Mouse (Mus musculus) embryonic facial prominence, embryonic 12.5 days (tissue): ENCODE measurements around the gene Zbed5. TPM values are rescaled to one million over a fixed set of nuclear protein-coding genes. Genes with fewer than 3 reads are reported as not detected.
"Not testable (repeated sequence)": the region's sequence is repeated elsewhere in the genome, so short reads cannot be mapped to it uniquely, and the experiment has no call there.

Experiments used
- ATAC-seq: fragments of 200-750 bp; cut with Nextera tagmentation; 2 replicates; pipeline ENCODE4 v1.8.0; 2017; ENCODE audit not compliant: insufficient number of reproducible peaks, insufficient read depth, low FRiP score, low TSS enrichment
- H3K27ac ChIP-seq: fragments of 300-500 bp; sonication (generic); 2 replicates; pipeline ENCODE4 v1.5.1; 2016; ENCODE audit warnings: mild to moderate bottlenecking
- H3K27me3 ChIP-seq: fragments of 300-500 bp; sonication (generic); 2 replicates; pipeline ENCODE4 v1.6.1; 2016; ENCODE audit warnings: mild to moderate bottlenecking, moderate library complexity
- H3K36me3 ChIP-seq: fragments of 300-500 bp; sonication (generic); 2 replicates; pipeline ENCODE4 v1.6.1; 2016; ENCODE audit warnings: mild to moderate bottlenecking
- H3K4me1 ChIP-seq: fragments of 300-500 bp; sonication (generic); 2 replicates; pipeline ENCODE4 v1.6.1; 2016
- H3K4me2 ChIP-seq: fragments of 300-500 bp; sonication (generic); replicated peaks from 2 replicates; pipeline ENCODE4 v1.6.1; 2016; ENCODE audit warnings: mild to moderate bottlenecking, moderate library complexity
- H3K4me3 ChIP-seq: fragments of 300-500 bp; sonication (generic); 2 replicates; pipeline ENCODE4 v1.5.1; 2016; ENCODE audit warnings: mild to moderate bottlenecking
- H3K9ac ChIP-seq: fragments of 300-500 bp; sonication (generic); 2 replicates; pipeline ENCODE4 v1.6.1; 2016; ENCODE audit warnings: mild to moderate bottlenecking, moderate library complexity
- H3K9me3 ChIP-seq: fragments of 300-500 bp; sonication (generic); 2 replicates; pipeline ENCODE4 v1.6.1; 2016; ENCODE audit warnings: mild to moderate bottlenecking, moderate library complexity
- WGBS: fragments of 180-500 bp; shearing (Covaris S2); methylation state at CpG from one replicate; pipeline ENCODE4 v1.1.7; 2016; 5-methylcytosine and 5-hydroxymethylcytosine counted together
- polyA plus RNA-seq: library from polyadenylated mRNA; unstranded; fragments of >200 nt; fragmentation: Nextera tagmentation; extraction: Ambion mirVana; gene quantifications from 2 replicates; pipeline ENCODE4 v1.2.1, GENCODE M21; 2016

Gene Zbed5
- polyA plus RNA-seq, 1 experiment from 2014 or later: 12.3 TPM

DNA sequence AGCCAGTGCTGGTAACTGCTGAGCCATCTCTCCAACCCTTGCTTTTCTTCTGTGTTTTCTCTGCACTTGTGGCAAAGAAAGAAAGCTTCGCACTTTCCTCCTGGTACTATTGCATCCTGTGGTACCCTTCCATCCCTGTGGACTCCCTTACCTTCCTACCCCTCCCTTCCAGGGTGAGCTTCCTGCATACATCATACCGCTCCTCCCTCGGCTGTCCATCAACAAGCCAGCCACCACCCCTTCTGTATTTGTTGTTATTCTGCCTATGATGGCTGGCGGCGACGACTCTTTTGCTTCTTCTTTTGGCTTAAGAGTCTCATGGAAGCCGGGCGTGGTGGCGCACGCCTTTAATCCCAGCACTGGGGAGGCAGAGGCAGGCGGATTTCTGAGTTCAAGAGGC is 20.4 kb upstream of the Zbed5 start:
- no peak for ATAC-seq
- 85% methylated on average over 11 of the region's 11 CpGs for WGBS
- Histone ChIP-seq H3K4me2 (no peak overlapping the region), H3K4me1 (no peaks in the 10 kb centered on the region), H3K27ac (no peak overlapping the region), H3K36me3 (no peaks in the 10 kb centered on the region; the same call in 1 of the 2 replicates), H3K9me3 (no peaks in the 10 kb centered on the region), H3K9ac (no peak overlapping the region), H3K4me3 (no peak overlapping the region), H3K27me3 (no peaks in the 10 kb centered on the region)

DNA sequence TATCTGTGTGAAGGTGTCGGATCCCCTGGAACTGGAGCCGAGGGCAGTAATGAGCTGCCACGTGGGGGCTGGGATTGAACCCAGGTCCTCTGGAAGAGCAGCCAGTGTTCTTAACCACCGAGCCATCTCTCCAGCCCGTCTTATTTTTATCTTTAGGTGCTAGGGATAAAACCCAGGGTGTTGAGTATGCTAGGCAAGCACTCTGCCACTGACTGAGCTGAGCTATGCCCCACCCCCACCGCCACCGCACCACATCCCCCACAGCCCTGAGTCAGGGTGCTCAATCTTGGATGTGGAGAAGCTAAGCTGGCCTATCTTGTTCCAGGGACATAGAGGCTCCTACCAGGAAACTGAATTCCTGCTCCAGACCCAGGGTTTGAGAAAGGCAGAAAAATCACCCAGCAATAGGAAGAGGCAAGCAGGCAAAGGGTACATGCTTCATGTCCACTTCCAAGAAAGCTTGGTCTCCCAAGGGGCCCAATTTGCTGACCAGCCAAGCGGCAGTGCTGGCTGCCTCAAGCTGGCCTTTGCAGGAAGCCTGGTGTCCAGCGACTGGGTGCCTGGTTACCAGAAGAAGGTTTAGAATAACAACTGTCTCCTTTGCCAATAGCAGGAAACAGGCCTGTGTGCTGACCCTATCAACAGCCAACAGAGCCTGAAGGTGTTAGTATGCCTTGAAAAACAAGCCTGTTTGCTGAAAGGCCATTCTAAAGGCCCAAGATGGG is 17.6 kb upstream of the Zbed5 start:
- ATAC-seq: no peak
- 68% methylated on average over 9 of the region's 9 CpGs for WGBS

DNA sequence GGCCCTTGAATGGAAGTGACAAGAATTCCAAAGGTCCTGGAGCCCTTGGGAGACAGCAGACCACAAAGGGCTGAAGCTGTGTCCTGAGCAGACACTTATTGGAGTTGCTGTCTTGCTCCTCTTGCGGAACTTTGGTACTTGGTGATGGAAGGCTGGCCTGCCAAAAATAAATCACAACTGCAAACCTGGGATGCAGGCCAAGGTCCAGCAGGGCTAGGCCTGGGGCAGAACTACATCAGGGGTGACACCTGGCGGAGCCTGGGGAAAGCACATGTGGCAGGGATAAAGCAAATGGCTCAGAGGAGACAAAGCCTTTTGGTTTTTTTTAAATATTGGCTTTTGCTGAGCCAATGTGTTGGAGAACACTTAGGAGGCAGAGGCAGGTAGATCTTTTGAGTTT is 16.6 kb upstream of the Zbed5 start:
- Histone ChIP-seq H3K4me1 (no peaks in the 10 kb centered on the region), H3K27me3 (no peaks in the 10 kb centered on the region), H3K9ac (no peak overlapping the region), H3K4me2 (no peak overlapping the region), H3K9me3 (no peaks in the 10 kb centered on the region), H3K27ac (0 out of 2 replicates have a peak overlapping the region, but pooled peaks have one; percentile 7), H3K36me3 (peaks cover 27% of the 10 kb centered on the region), H3K4me3 (no peak overlapping the region)
- ATAC-seq: no peak
- 55% methylated on average over 2 of the region's 2 CpGs for WGBS

More for the DNA sequence above, 17.6 kb upstream of the Zbed5 start:
- H3K9ac ChIP-seq: no peak overlapping the region
- H3K27me3 ChIP-seq: no peaks in the 10 kb centered on the region
- H3K36me3 ChIP-seq: peaks cover 20% of the 10 kb centered on the region
- no peak overlapping the region for H3K27ac ChIP-seq
- H3K4me3 ChIP-seq: no peak overlapping the region
- H3K9me3 ChIP-seq: no peaks in the 10 kb centered on the region
- no peaks in the 10 kb centered on the region for H3K4me1 ChIP-seq
- H3K4me2 ChIP-seq: no peak overlapping the region

DNA sequence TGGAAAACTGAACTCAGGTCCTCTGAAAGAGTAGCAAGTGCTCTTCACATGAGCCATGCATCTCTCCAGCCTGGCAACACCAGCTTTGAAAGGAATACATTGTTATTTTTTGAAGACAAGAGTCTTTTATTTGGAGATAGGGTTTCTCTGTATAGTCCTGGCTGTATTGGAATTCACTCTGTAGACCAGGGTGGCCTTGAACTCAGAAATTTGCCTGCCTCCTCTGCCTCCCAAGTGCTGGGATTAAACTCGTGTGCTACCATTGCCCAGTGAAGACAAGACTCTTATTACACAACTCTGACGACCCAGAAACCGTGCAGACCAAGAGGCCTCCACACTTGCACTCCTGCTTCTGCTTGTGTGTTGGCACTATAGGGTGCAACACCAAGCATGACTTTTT is 15.6 kb upstream of the Zbed5 start:
- no peak overlapping the region for H3K4me3 ChIP-seq
- no peaks in the 10 kb centered on the region for H3K27me3 ChIP-seq
- no peak for ATAC-seq
- no peaks in the 10 kb centered on the region for H3K9me3 ChIP-seq
- H3K27ac ChIP-seq: 0 out of 2 replicates have a peak overlapping the region, but pooled peaks have one; percentile 7
- no peaks in the 10 kb centered on the region; the same call in 1 of the 2 replicates for H3K4me1 ChIP-seq
- peaks cover 34% of the 10 kb centered on the region for H3K36me3 ChIP-seq
- WGBS: 67% methylated on average over 3 of the region's 3 CpGs
- H3K9ac ChIP-seq: no peak overlapping the region
- H3K4me2 ChIP-seq: no peak overlapping the region

DNA sequence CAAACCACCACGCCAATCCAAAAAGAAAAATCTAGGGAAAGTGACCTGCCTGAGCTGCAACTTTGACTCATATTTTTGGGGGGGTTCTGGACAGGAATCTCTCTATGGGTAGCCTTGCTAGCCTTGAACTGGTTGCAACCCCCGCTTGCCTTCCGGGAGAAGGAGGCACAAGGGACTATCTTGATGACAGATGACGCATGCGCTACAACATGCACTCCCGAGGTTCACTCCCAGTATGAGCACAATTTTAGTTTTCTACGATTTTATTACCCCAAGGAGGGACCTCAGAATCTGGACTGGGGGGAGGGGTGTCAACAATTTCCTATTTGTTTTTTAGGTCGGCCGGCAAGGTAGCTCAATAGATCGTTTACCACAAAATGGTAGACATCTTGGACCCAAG is 9.3 kb upstream of the Zbed5 start:
- Histone ChIP-seq H3K9ac (peak overlapping the region; percentile 95), H3K4me1 (peaks cover 11% of the 10 kb centered on the region), H3K27ac (no peak overlapping the region), H3K4me3 (peak overlapping the region; percentile 90), H3K36me3 (peaks cover 27% of the 10 kb centered on the region), H3K27me3 (no peaks in the 10 kb centered on the region), H3K9me3 (no peaks in the 10 kb centered on the region), H3K4me2 (peak overlapping the region; percentile 89)
- WGBS: 44% methylated on average over 10 of the region's 10 CpGs
- no peak for ATAC-seq

DNA sequence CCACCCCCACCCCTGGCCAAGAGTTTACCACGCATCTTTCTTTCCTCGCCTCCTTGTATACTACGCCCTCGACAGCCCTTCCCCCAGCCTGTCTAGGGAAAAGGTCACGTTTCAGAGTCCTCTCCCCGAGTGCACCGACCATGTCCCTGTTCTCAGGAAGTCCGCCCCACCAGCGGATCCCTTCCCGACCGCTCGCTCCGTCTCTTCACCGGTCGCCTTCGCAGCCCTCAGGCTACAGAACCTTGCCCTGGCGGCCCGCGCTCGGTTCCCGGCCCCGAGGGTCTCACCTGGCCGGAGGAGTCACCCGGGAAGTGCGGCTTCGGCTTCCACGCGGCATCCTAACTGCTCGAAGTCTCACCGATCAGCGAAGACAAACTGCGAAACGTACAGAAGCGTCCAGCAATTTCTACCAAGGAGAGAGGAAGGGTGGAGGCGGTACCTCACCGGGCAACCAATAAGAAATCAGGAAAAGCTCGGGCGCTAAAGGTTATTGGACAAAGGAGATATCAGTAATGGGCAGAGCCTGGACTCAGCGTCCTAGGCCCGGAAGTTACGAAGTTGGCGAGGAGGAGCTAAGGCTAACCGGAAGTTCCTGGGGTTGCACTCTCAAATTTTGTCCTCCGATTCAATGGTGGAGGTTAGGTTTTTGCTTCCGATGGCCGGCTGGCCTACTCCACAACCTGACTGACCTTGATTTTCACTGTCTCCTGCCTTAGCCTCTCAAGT is 8.4 kb upstream of the Zbed5 start, which contains the start of gene Chchd2:
TSS of gene Chchd2 (minus strand) at position 560 of the 726 bp plus-strand sequence.
- H3K4me1 ChIP-seq: peaks cover 11% of the 10 kb centered on the region
- peak; percentile 97 for ATAC-seq
- H3K4me2 ChIP-seq: peak within 1 kb of the TSS; percentile 89
- under 1% methylated on average over 46 of the region's 46 CpGs for WGBS
- peak within 1 kb of the TSS; percentile 95 for H3K9ac ChIP-seq
- peak within 1 kb of the TSS; percentile 90 for H3K4me3 ChIP-seq
- H3K9me3 ChIP-seq: no peaks in the 10 kb centered on the region
- peak within 1 kb of the TSS; percentile 92 for H3K27ac ChIP-seq
- no peaks in the 10 kb centered on the region for H3K27me3 ChIP-seq
- H3K36me3 ChIP-seq: peaks cover 19% of the 10 kb centered on the region

DNA sequence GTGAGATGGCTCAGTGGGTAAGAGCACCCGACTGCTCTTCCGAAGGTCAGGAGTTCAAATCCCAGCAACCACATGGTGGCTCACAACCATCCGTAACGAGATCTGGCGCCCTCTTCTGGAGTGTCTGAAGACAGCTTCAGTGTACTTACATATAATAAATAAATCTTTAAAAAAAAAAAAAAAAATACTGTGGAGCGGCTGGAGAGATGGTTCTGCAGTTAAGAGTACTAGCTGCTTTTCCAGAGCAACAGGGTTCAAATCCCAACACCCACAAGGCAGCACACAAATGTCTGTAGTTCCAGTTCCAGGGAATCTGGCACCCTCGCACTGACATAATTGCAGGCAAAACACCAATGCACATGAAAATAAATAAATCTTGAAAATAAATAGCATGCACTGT is 5.1 kb upstream of the Zbed5 start:
- not testable (repeated sequence) for H3K9ac ChIP-seq, H3K9me3 ChIP-seq, H3K36me3 ChIP-seq, ATAC-seq, H3K27ac ChIP-seq, H3K4me2 ChIP-seq, H3K4me3 ChIP-seq, H3K27me3 ChIP-seq
- H3K4me1 ChIP-seq: peaks cover 13% of the 10 kb centered on the region
- 81% methylated on average over 7 of the region's 7 CpGs for WGBS

DNA sequence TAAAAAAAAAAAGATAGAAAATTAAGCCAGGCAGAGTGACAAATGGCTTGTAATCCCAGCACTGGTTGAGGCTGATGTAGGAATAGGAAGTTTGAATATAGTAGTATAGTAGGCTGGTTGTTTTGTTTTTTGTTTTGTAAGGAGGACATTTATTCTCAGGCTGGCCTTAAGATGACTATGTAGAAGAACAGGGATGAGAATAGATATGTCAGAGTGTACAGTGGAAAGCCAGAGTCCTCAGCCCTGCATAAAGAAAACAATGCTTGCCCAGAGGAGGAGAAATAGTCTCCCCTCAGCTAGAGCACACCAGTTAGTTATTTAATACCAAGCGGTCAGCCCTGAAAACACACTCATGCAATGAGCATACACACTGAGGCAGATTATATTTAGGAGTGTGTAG is 2.9 kb downstream of the Zbed5 start, which contains the start of gene Phkg1:
TSS of gene Phkg1 (minus strand) at position 101 of the 400 bp plus-strand sequence.
- ATAC-seq: no peak
- Histone ChIP-seq H3K27me3 (no peaks in the 10 kb centered on the region), H3K9ac (no peak within 1 kb of the TSS), H3K27ac (no peak within 1 kb of the TSS), H3K36me3 (peaks cover 10% of the 10 kb centered on the region), H3K4me2 (no peak within 1 kb of the TSS), H3K9me3 (no peaks in the 10 kb centered on the region), H3K4me3 (no peak within 1 kb of the TSS), H3K4me1 (peaks cover 10% of the 10 kb centered on the region; the same call in 1 of the 2 replicates)
- 95% methylated on average over 1 of the region's 1 CpGs for WGBS

DNA sequence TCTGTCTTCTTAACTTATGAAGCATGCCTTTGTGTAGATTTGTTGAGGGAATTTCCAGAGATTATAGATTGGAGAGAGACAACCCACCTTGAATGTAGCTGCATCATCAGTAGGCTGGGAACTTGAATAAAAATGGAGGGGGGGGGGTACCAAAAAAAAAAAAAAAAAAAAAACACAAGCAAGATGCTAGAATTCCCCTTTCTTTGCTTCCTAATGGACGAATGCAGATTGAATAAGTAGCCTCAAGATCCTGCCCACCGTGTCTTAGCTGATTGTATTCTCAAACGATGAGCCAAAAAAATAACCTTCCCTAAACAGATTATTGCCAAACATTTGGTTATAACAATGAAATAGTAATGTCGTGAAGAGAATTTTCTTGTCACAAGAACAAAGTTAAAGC is 12.3 kb downstream of the Zbed5 start:
- H3K9me3 ChIP-seq: no peaks in the 10 kb centered on the region
- 29% methylated on average over 4 of the region's 4 CpGs for WGBS
- peak overlapping the region; percentile 89 for H3K4me2 ChIP-seq
- peak overlapping the region; percentile 75 for H3K4me3 ChIP-seq
- ATAC-seq: no peak
- H3K27ac ChIP-seq: peak overlapping the region; percentile 80
- H3K4me1 ChIP-seq: 0 out of 2 replicates have a peak, but pooled peaks cover 7% of the 10 kb centered on the region
- no peaks in the 10 kb centered on the region for H3K27me3 ChIP-seq
- peaks cover 4% of the 10 kb centered on the region; the same call in 1 of the 2 replicates for H3K36me3 ChIP-seq
- H3K9ac ChIP-seq: 0 out of 2 replicates have a peak overlapping the region, but pooled peaks have one; percentile 81

DNA sequence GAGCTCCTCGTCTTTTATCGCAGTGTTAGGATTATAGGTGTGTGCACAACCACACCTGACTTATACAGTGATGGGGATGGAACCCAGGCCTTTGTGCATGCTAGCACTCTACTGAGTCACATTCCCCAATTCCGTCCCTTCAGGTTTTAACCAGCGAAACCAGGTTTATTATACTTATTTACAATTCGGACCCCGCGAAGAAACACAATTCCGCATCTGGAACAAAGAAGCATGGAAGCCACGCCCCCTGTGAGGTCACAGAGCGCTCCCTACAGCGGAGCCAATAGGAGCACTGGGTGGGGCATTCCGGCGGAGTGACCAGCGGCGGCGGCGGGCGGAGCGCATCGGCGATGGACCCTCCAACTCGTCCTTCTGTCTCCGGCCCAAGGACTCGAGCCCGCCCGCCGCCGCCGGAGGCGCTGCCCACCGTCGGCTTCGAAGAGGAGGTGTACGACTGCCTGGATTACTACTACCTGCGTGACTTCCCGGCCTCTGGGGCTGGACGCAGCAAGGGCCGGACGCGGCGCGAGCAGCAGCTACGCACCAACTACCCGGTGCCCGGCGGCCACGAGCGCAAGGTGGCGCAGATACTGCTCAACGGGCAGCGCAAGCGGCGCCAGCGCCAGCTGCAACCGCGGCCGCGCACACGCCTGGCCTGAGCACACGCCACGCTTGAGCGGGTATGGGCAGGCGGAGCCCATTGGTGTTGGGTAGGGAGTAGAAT is 12.9 kb downstream of the Zbed5 start, which contains the start of gene Nupr1l:
TSS of gene Nupr1l (plus strand) at position 299 of the 724 bp plus-strand sequence.
- Histone ChIP-seq H3K4me1 (0 out of 2 replicates have a peak, but pooled peaks cover 7% of the 10 kb centered on the region), H3K9me3 (no peaks in the 10 kb centered on the region), H3K9ac (peak within 1 kb of the TSS; percentile 81), H3K27ac (peak within 1 kb of the TSS; percentile 89), H3K4me2 (peak within 1 kb of the TSS; percentile 89), H3K36me3 (no peaks in the 10 kb centered on the region), H3K4me3 (peak within 1 kb of the TSS; percentile 75), H3K27me3 (no peaks in the 10 kb centered on the region)
- WGBS: under 1% methylated on average over 63 of the region's 63 CpGs
- ATAC-seq: peak; percentile 94

DNA sequence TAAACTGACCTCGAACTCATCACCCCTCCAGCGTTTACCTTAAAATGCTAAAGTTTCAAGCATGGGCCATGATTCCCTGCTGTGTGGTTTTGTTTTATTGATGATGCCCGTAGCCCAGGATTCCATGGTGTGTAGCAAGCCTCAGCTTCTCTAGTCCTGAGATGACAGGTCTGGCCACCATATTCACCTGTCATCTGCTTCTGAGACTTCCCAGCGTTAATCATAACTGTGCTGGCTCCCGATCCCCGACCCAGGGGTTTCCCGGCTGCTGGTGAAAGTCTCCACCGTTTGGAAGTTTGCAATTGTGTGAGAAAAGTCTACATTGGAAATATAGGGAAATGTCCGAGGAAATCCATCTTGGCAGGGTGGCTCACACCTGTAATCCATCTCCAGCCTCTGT is 13.6 kb downstream of the Zbed5 start:
- H3K4me2 ChIP-seq: peak overlapping the region; percentile 89
- 0 out of 2 replicates have a peak, but pooled peaks cover 7% of the 10 kb centered on the region for H3K4me1 ChIP-seq
- no peaks in the 10 kb centered on the region for H3K9me3 ChIP-seq
- 69% methylated on average over 9 of the region's 9 CpGs for WGBS
- ATAC-seq: no peak
- H3K4me3 ChIP-seq: peak overlapping the region; percentile 75
- no peaks in the 10 kb centered on the region for H3K36me3 ChIP-seq
- H3K9ac ChIP-seq: no peak overlapping the region; the same call in 1 of the 2 replicates
- no peaks in the 10 kb centered on the region for H3K27me3 ChIP-seq
- no peak overlapping the region for H3K27ac ChIP-seq
